Mouse (Mus musculus) mature B cell (primary cell): Measurements from ENCODE around the gene Men1.
"Not testable (repeated sequence)": the region's sequence is repeated elsewhere in the genome, so short reads cannot be mapped to it uniquely, and the experiment has no call there.

Source experiments
- in situ Hi-C: fragments of 300-500 bp; cut with MboI; formaldehyde crosslinking; loops from 2 replicates; pipeline ENCODE4 v1.14.3; 2019

The Men1 gene

GRCm38 (mm10) chr19:6304787-6305516 lies 29.8 kb upstream of the Men1 start:
- in situ Hi-C loops, result loop anchor here (5.0 kb wide), 1 partner anchor 33 kb away; no protein-coding TSS in a partner anchor

GRCm38 (mm10) chr19:6305517-6306115 lies 29.2 kb upstream of the Men1 start:
- in situ Hi-C loops, result loop anchor here (5.0 kb wide), 1 partner anchor 33 kb away; no protein-coding TSS in a partner anchor

- in situ Hi-C loops, result loop anchor here (5.0 kb wide), 1 partner anchor 34 kb away; no protein-coding TSS in a partner anchor
Observed at GRCm38 (mm10) chr19:6306137-6306551, 28.6 kb upstream of the Men1 start, which contains the start of gene Cdc42bpg. TSS of gene Cdc42bpg (plus strand) at chr19:6306456.

DNA sequence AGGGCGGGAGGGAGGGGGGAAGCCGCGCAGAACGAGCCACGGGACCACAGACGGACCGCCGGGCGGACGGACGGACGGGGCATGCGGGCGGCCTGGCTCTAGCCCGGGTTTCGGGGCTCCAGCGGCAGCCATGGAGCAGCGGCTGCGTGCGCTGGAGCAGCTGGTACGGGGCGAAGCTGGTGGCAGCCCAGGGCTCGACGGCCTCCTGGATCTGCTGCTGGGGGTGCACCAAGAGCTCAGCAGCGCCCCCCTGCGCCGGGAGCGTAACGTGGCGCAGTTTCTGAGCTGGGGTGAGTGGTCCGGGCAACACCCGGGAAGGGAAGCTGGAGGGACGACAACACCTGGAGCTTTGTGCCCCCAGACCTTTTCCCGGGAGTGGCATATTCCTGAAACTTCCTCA lies 28.2 kb upstream of the Men1 start:
- in situ Hi-C loops, result loop anchor here (5.0 kb wide), 1 partner anchor 34 kb away; no protein-coding TSS in a partner anchor

- in situ Hi-C loops, result loop anchor here (5.0 kb wide), 1 partner anchor 36 kb away; no protein-coding TSS in a partner anchor
Observed at GRCm38 (mm10) chr19:6307733-6308531, 26.8 kb upstream of the Men1 start.

- in situ Hi-C loops, result no loop called here
Observed at GRCm38 (mm10) chr19:6310181-6310580, 24.6 kb upstream of the Men1 start.

GRCm38 (mm10) chr19:6311783-6312182 lies 23.0 kb upstream of the Men1 start:
- in situ Hi-C loops, result not testable (repeated sequence)

GRCm38 (mm10) chr19:6313796-6314195 lies 21.0 kb upstream of the Men1 start:
- in situ Hi-C loops, result no loop called here

DNA sequence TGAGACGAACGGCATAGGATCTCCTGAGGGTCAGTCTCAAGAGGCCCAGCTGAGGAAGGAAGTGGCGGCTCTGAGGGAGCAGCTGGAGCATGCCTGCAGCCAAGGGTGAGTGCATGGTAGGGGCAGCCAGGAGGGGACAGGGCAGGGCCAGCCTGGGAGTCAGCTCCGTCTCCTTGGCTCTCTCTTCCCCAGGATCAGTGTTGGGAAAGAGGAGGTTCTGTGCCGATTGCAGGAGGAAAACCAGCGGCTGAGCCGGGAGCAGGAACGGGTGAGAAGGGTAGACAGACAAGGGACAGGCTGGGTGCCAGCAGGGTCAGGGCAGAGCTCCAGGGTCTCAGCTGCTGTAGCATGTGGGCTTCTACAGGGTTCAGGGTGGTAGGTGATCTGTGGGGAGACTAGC lies 20.3 kb upstream of the Men1 start:
- in situ Hi-C loops, result no loop called here

- in situ Hi-C loops, result no loop called here
Observed at GRCm38 (mm10) chr19:6315573-6315972, 19.2 kb upstream of the Men1 start.

DNA sequence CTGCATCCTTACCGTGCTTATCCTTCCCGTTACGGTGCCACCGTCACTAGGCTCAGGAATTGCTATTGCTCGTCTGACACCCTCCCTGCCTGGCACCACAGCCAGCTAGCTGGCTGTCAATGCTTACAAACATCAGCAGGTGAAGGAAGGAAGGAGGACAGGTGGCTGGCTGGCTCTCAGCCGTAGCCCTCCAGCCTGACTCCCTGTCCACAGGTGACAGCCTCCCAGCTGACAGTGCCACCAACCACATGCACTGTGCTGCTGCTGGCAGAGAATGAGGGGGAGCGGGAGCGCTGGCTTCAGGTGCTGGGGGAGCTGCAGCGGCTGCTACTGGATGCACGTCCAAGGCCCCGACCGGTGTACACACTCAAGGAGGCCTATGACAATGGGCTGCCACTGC lies 16.6 kb upstream of the Men1 start:
- in situ Hi-C loops, result no loop called here

DNA sequence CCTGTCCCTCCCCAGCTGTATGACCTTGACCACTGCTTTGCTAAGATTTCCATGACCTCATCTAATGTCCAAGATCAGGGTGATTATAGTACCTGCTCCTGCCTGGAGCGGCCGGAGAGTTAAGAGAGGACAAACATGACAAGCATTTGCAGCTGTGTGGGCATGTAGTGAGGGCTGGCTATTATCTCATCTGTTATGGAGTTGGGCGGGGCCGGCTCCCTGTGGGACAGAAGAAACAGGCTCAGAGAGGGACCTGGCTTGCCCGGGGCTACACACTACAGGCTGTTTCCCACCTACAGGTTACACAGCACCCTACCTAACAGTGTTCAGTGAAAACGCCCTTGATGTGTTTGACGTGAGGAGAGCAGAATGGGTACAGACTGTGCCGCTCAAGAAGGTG lies 13.4 kb upstream of the Men1 start:
- in situ Hi-C loops, result no loop called here

- in situ Hi-C loops, result no loop called here
Observed at GRCm38 (mm10) chr19:6321786-6322621, 12.8 kb upstream of the Men1 start.

GRCm38 (mm10) chr19:6324751-6325150 lies 10.0 kb upstream of the Men1 start:
- in situ Hi-C loops, result no loop called here

- in situ Hi-C loops, result no loop called here
Observed at GRCm38 (mm10) chr19:6331178-6331577, 3.6 kb upstream of the Men1 start.

DNA sequence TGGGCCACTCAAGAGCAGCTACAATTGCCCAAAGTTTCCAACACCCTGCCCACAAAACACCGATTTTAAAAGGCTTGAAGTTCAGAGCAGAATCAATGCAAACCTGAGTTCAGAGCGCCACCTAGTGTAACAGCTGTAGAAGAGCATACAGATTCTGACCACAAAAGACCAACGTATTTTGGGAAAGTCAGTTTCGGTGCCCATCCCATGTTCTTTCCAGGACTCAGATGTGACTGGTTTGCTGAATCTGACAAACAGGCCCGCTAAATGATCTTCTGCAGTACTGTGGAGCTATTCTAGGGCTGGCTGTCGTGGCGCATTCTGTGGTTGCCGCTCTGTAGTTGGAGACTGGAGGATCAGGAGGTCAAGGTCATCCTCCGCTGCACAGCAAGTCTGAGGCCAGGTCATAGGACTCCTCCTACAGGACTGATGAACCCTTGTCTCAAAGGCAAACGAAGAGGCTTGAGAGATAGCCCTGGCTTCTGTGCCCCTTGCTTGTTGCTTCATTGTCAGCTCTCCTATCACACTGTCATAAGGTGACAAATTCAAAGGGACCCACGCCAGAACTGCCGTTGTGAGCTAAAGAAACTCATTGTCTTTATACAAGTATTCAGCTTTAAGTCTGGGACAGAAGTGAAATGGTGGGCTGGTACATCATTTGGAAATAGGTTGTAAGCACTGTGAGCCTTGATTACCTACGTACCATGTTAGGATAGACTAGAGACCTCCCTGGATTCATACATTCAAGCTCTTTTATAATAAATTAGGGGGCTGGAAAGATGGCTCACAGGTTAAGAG lies 2.9 kb upstream of the Men1 start:
- in situ Hi-C loops, result no loop called here

- in situ Hi-C loops, result no loop called here
Observed at GRCm38 (mm10) chr19:6333761-6334595, 801 bp upstream of the Men1 start.

GRCm38 (mm10) chr19:6335458-6335827 lies 664 bp downstream of the Men1 start:
- in situ Hi-C loops, result no loop called here

DNA sequence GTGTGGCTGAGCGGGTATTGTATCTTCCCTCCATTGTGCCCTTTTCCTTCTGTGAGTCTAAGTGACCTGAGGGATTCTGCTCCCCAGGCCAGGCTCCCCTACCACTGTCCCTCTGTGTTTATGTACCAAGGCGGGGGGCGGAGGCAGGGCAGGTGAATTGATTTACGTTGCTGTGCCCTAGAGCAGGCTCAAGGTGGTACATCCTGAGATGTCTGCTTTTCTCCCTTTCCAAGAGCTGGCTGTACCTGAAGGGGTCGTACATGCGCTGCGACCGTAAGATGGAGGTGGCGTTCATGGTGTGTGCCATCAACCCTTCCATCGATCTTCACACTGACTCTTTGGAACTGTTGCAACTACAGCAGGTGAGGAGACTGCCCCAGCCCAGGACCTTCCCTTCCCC lies 2.1 kb downstream of the Men1 start:
- in situ Hi-C loops, result no loop called here

- in situ Hi-C loops, result no loop called here
Observed at GRCm38 (mm10) chr19:6338171-6338570, 3.4 kb downstream of the Men1 start.
